16 mouse cellular contexts compared by ENCODE assay signal in genomic region chr13:64357389-64357788, GRCm38 (mm10).
"Had no signal": no experiment of that assay in that cellular context is flagged by ENCODE, and none has a peak within 500 bp of the region (broad histone marks: within the 10 kb centered on the region; RNA-seq: fewer than 3 reads in every experiment).

No protein-coding gene starts in this region.

- DNase-seq: kidney, adult 11 months; kidney, adult 9 months; kidney, postnatal 4 days; lung, embryonic 14.5 days; lung, postnatal 10 days; lung, postnatal 4 days; retina, postnatal 1 day; thymus, postnatal 36 days had no signal

- H3K9me3 ChIP-seq: limb, embryonic 15.5 days; megakaryocyte, embryonic 14.5 days; midbrain, embryonic 12.5 days; neural tube, embryonic 13.5 days; stomach, embryonic 15.5 days had no signal

- H3K4me2 ChIP-seq: limb, embryonic 15.5 days; lung, embryonic 14.5 days; midbrain, embryonic 12.5 days; neural tube, embryonic 13.5 days; stomach, embryonic 15.5 days had no signal

- H3K9ac ChIP-seq: limb, embryonic 15.5 days; lung, embryonic 14.5 days; midbrain, embryonic 12.5 days; neural tube, embryonic 13.5 days; stomach, embryonic 15.5 days had no signal

- H3K36me3 ChIP-seq: midbrain, embryonic 12.5 days had no signal

- ATAC-seq: midbrain, embryonic 16.5 days had no signal

- H3K27me3 ChIP-seq: limb, embryonic 15.5 days; midbrain, embryonic 12.5 days; neural tube, embryonic 13.5 days; stomach, embryonic 15.5 days had no signal

- H3K4me3 ChIP-seq: layer of hippocampus, adult 2 months; limb, embryonic 15.5 days; megakaryocyte, embryonic 14.5 days; midbrain, embryonic 12.5 days; neural tube, embryonic 13.5 days; stomach, embryonic 15.5 days had no signal

- H3K4me1 ChIP-seq: limb, embryonic 15.5 days; megakaryocyte, embryonic 14.5 days; midbrain, embryonic 12.5 days; neural tube, embryonic 13.5 days; stomach, embryonic 15.5 days had no signal

- H3K27ac ChIP-seq: kidney, postnatal 0 days; layer of hippocampus, adult 2 months; limb, embryonic 15.5 days; midbrain, embryonic 12.5 days; neural tube, embryonic 13.5 days; stomach, embryonic 15.5 days had no signal
